Mouse (Mus musculus) midbrain, embryonic 11.5 days (tissue): ENCODE results near the gene Brca1. TPM values are rescaled to one million over a fixed set of nuclear protein-coding genes. Genes with fewer than 3 reads are reported as not detected.
A peak's percentile ranks its signal among the peaks of the same experiment; 100 is the strongest.
"Not testable (repeated sequence)": the region's sequence is repeated elsewhere in the genome, so short reads cannot be mapped to it uniquely, and the experiment has no call there.

Experiments
- ATAC-seq: fragments of 200-750 bp; cut with Nextera tagmentation; 2 replicates; pipeline ENCODE4 v1.8.0; 2017; ENCODE audit warnings: moderate TSS enrichment, moderate library complexity; ENCODE audit not compliant: low FRiP score
- DNase-seq: peaks from one replicate; pipeline ENCODE4 v3.0.0; 2015; ENCODE audit warnings: low spot score; ENCODE audit errors: missing footprints
- H3K27ac ChIP-seq: fragments of 300-500 bp; sonication (generic); 2 replicates; pipeline ENCODE4 v1.5.1; 2014; ENCODE audit warnings: low read depth, low read length
- H3K27me3 ChIP-seq: fragments of 300-500 bp; sonication (generic); 2 replicates; pipeline ENCODE4 v1.6.1; 2014; ENCODE audit warnings: mild to moderate bottlenecking, low read length, moderate library complexity, mixed read lengths; ENCODE audit not compliant: control insufficient read depth, insufficient read depth
- H3K36me3 ChIP-seq: fragments of 300-500 bp; sonication (generic); 2 replicates; pipeline ENCODE4 v1.6.1; 2014; ENCODE audit warnings: mild to moderate bottlenecking, low read length, moderate library complexity, mixed read lengths; ENCODE audit not compliant: control insufficient read depth, insufficient read depth
- H3K4me1 ChIP-seq: fragments of 300-500 bp; sonication (generic); 2 replicates; pipeline ENCODE4 v1.6.1; 2014; ENCODE audit warnings: low read length; ENCODE audit not compliant: control insufficient read depth, insufficient read depth
- H3K4me2 ChIP-seq: fragments of 300-500 bp; sonication (generic); 2 replicates; pipeline ENCODE4 v1.6.1; 2014; ENCODE audit warnings: mild to moderate bottlenecking, moderate library complexity
- H3K4me3 ChIP-seq: fragments of 300-500 bp; sonication (generic); 2 replicates; pipeline ENCODE4 v1.5.1; 2014; ENCODE audit warnings: low read depth, low read length
- H3K9ac ChIP-seq: fragments of 300-500 bp; sonication (generic); 2 replicates; pipeline ENCODE4 v1.6.1; 2014; ENCODE audit warnings: low read length
- H3K9me3 ChIP-seq: fragments of 300-500 bp; sonication (generic); 2 replicates; pipeline ENCODE4 v1.6.1; 2016; ENCODE audit warnings: low read length; ENCODE audit not compliant: control insufficient read depth
- WGBS: fragments of 180-500 bp; shearing (Covaris S2); extraction: QIAGEN DNeasy Blood & Tissue Kit; methylation state at CpG from one replicate; pipeline ENCODE4 v1.1.7; 2014; 5-methylcytosine and 5-hydroxymethylcytosine counted together
- polyA plus RNA-seq: library from polyadenylated mRNA; unstranded; fragments of >200 nt; fragmentation: Nextera tagmentation; extraction: Ambion mirVana; gene quantifications from 2 replicates; pipeline ENCODE4 v1.2.1, GENCODE M21; 2014

Gene Brca1
- polyA plus RNA-seq, 1 experiment from 2014 or later = 24.5 TPM

DNA sequence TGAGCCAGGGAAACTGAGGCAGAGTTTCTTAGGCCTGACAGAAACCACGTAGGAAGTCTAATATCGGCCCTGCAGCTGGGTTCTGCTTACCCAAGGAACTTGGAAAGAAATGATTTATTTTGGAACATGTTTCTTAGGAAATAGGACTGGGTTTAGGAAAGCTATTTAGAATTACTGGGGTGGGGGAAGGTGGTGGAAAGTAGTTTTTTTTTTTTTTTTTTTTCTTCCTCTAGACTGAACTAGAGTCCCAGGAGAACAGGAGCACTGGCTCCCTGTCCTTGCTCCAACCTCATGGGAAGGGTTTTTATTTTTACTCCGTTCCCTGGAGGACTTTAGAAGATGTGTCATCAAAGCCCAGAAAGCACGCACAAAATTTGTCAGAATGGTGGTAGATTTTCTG is 82.6 kb downstream of the Brca1 start:
- no peak for DNase-seq
- H3K9ac ChIP-seq = peak overlapping the region; percentile 84
- no peaks in the 10 kb centered on the region for H3K36me3 ChIP-seq
- WGBS = 75% methylated on average over 4 of the region's 4 CpGs
- H3K4me2 ChIP-seq = peak overlapping the region; percentile 83
- H3K27ac ChIP-seq = no peak overlapping the region
- H3K9me3 ChIP-seq = no peaks in the 10 kb centered on the region
- ATAC-seq = no peak
- peak overlapping the region; percentile 85 for H3K4me3 ChIP-seq
- H3K27me3 ChIP-seq = peaks cover 2% of the 10 kb centered on the region; the same call in 1 of the 2 replicates
- H3K4me1 ChIP-seq = peaks cover 37% of the 10 kb centered on the region

DNA sequence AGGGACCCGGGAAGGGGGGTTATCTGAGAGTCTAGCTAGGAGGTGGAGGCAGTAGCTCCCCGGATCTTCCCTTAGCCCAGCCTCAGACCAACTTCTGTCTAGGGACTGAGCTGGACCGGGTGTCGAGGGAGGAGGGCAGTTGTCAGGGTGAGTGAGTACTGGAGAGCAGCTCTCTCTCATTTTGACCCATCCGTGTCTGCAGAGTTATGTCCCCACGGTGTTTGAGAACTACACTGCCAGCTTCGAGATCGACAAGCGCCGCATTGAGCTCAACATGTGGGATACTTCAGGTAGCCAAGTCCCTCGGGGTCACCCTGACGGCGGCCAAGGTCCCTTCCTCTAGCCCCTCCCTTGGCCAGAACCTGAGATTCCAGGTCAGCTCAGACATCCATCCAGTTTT is 83.0 kb downstream of the Brca1 start:
- peak overlapping the region; percentile 84 for H3K9ac ChIP-seq
- WGBS = 5% methylated on average over 13 of the region's 13 CpGs
- H3K4me3 ChIP-seq = peak overlapping the region; percentile 85
- ATAC-seq (peak; percentile 10; the same call in 1 of the 2 replicates), DNase-seq (no peak)
- no peaks in the 10 kb centered on the region for H3K36me3 ChIP-seq
- no peaks in the 10 kb centered on the region for H3K9me3 ChIP-seq
- H3K4me2 ChIP-seq = peak overlapping the region; percentile 83
- peak overlapping the region; percentile 76; the same call in 1 of the 2 replicates for H3K27ac ChIP-seq
- peaks cover 2% of the 10 kb centered on the region; the same call in 1 of the 2 replicates for H3K27me3 ChIP-seq
- peaks cover 41% of the 10 kb centered on the region for H3K4me1 ChIP-seq

- Histone ChIP-seq H3K36me3 (no peaks in the 10 kb centered on the region), H3K27ac (peak overlapping the region; percentile 76), H3K9me3 (no peaks in the 10 kb centered on the region), H3K4me1 (peaks cover 45% of the 10 kb centered on the region), H3K4me2 (peak overlapping the region; percentile 83), H3K4me3 (peak overlapping the region; percentile 85), H3K9ac (peak overlapping the region; percentile 84), H3K27me3 (peaks cover 2% of the 10 kb centered on the region; the same call in 1 of the 2 replicates)
- peak; percentile 96 for DNase-seq
- WGBS = under 1% methylated on average over 29 of the region's 31 CpGs
- ATAC-seq = peak; percentile 55
Measured at GRCm38 (mm10) chr11:101468263-101468688, 83.5 kb downstream of the Brca1 start.

DNA sequence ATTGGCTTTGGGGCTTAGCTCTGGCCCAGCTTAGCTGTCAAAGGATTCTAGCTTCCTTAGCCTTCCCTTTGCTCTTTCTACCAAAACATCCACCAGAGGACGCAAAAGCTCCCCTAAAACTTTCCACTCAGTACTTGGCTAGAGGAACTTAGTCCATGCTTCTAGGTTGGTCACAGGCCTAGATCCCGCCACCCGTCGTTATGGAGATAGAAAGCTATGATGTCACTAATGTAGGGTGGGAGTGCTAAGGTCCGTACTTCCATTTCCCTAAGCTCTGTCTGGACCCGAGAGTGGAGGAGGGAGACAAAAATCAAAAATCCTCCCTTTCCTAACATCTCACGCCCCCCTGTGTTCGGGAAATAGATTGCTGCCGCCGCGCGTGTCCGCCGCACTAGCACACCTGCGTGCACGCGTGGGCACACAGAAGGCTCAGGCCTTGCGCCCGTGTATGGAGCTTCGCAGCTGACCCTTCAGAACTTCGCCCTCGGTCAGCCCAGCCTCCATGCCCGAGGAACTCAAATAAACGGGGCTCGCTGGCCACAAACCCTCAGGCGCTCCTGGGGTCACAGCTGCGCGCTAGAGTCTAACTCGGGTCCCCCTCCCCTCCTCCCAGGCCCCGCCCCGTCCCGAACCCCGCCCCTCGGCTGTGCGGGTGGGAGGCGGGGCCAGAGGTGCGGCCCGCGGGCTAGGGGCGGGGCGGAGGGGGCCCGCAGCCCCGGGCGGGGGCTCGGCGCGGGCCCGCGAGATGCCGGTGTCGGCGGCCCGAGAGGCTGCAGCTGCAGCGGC is 84.1 kb downstream of the Brca1 start:
- H3K36me3 ChIP-seq = no peaks in the 10 kb centered on the region
- under 1% methylated on average over 40 of the region's 54 CpGs for WGBS
- H3K4me2 ChIP-seq = peak overlapping the region; percentile 83
- H3K4me3 ChIP-seq = peak overlapping the region; percentile 85
- DNase-seq (peak; percentile 99), ATAC-seq (peak; percentile 76)
- H3K9me3 ChIP-seq = no peaks in the 10 kb centered on the region
- peak overlapping the region; percentile 76 for H3K27ac ChIP-seq
- peak overlapping the region; percentile 84 for H3K9ac ChIP-seq
- H3K27me3 ChIP-seq = peaks cover 2% of the 10 kb centered on the region; the same call in 1 of the 2 replicates
- H3K4me1 ChIP-seq = peaks cover 51% of the 10 kb centered on the region

DNA sequence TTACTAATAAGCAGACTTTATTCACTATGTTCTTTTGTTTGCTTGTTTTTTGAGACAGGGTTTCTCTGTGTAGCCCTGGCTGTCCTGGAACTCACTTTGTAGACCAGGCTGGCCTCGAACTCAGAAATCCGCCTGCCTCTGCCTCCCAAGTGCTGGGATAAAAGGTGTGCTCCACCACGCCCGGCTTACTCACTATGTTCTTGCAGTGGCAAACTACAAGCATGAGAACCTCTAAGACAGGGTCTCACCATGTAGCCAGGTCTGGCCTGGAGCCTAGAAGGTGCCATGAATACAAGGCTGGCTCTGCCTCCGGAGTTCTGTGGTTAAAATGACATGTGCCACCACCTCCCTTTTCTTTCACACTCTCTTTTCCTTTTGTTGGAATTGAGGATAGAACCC is 85.2 kb downstream of the Brca1 start:
- not testable (repeated sequence) for H3K9ac ChIP-seq, ATAC-seq

GRCm38 (mm10) chr11:101465869-101466551 is 85.7 kb downstream of the Brca1 start, which contains the start of gene Vat1:
Gene Vat1 (minus strand): TSS chr11:101466230.
- H3K9me3 ChIP-seq = no peaks in the 10 kb centered on the region
- peak within 1 kb of the TSS; percentile 95 for H3K4me2 ChIP-seq
- peaks cover 2% of the 10 kb centered on the region; the same call in 1 of the 2 replicates for H3K27me3 ChIP-seq
- H3K9ac ChIP-seq = peak within 1 kb of the TSS; percentile 75
- ATAC-seq (peak; percentile 50), DNase-seq (peak; percentile 94)
- peaks cover 59% of the 10 kb centered on the region for H3K4me1 ChIP-seq
- peak within 1 kb of the TSS; percentile 69 for H3K27ac ChIP-seq
- H3K4me3 ChIP-seq = peak within 1 kb of the TSS; percentile 73
- no peaks in the 10 kb centered on the region for H3K36me3 ChIP-seq
- 2% methylated on average over 60 of the region's 60 CpGs for WGBS

More for the DNA sequence above, 85.2 kb downstream of the Brca1 start:
- not testable (repeated sequence) for H3K9me3 ChIP-seq, H3K36me3 ChIP-seq, H3K27ac ChIP-seq, H3K27me3 ChIP-seq, DNase-seq
- H3K4me2 ChIP-seq = peak overlapping the region; percentile 95
- H3K4me1 ChIP-seq = peaks cover 59% of the 10 kb centered on the region
- H3K4me3 ChIP-seq = peak overlapping the region; percentile 73
- 54% methylated on average over 5 of the region's 5 CpGs for WGBS

DNA sequence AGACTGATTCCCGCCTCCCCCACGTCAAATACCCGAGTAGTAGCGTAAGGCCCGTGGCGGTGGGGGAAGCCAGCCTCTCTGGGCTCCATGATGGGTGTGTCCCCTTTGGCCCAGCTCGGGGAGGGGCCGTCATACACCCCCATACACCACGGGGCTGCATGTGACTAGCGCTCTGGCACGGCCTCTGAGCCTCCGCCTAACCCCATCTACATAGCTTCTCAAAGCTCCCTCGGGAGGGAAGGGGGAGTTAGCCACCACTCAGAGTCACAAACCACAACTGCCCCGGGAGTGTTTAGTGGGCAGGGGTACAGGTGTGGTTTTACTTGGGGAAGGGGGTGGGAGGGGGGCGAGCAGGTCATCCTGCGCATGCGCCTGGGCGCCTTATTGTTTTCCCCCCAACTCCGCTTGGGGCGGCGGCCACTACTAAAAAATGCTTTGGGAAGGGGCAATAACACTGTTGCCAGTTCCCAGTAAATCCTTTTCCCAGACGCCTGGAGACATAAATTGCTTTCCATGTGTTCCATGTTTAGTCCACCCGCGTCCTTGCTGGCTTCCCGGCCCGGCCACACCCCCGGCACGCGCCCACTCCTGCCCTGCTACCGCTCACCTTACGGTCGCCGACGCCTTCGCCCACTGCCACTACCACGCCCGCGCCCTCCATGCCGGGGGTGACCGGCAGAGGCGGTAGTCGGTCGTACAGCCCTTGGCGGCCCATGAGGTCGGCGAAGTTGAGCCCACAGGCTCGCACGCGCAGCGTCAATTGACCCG is 86.5 kb downstream of the Brca1 start:
- H3K36me3 ChIP-seq = no peaks in the 10 kb centered on the region; the same call in 1 of the 2 replicates
- peak overlapping the region; percentile 75 for H3K9ac ChIP-seq

DNA sequence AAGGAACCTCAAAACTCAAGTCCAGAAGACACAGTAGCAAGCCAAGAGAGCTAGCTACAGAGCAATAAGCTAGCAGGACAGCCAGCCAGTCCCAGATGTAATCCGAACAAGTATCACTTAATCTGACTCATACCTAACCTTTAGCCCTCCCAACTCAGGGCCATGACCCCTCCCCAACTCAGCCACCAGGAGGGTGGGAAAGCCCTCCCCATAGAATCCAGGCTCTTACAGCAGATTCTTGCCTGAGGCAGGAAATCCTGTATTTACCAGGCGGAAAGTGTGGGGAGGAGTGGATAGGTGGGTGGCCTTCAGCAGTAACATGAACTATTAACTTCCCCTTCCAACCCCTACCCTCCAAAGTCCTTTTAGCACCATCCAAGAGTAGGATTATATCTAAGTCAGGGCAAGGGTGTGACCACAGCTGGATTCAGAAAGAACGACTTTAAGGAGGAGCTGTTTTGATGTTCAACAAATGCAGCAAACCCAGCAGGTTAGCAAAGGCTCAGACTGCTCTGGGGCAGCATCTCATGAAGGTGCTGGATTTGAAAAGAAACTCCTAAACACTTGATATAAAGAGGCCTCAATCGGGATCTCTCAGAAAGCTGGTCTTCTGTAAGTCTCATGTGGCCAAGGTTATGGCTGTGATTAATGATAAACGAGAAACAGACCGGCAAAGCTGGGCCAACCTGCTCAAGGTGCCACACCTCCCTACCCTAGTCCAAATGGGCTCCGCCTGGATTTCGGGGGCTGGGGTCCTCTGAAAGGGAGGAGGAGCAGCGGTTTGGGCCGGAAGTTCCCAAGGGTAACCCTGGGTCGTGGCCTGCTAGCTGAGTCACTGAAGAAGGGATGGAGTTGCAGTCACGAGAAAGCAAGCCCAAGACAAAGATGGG is 87.3 kb downstream of the Brca1 start, which contains the start of gene Rnd2:
Gene Rnd2, plus strand, starts transcription at position 789 of the 890 bp plus-strand sequence.
- WGBS = 14% methylated on average over 12 of the region's 12 CpGs
- H3K4me1 ChIP-seq = peaks cover 50% of the 10 kb centered on the region

More for the DNA sequence above, 86.5 kb downstream of the Brca1 start:
- under 1% methylated on average over 51 of the region's 51 CpGs for WGBS
- ATAC-seq (peak; percentile 20; the same call in 1 of the 2 replicates), DNase-seq (peak; percentile 94)
- peaks cover 2% of the 10 kb centered on the region; the same call in 1 of the 2 replicates for H3K27me3 ChIP-seq
- peak overlapping the region; percentile 95 for H3K4me2 ChIP-seq
- H3K4me1 ChIP-seq = peaks cover 55% of the 10 kb centered on the region
- H3K27ac ChIP-seq = peak overlapping the region; percentile 69
- peak overlapping the region; percentile 73 for H3K4me3 ChIP-seq
- no peaks in the 10 kb centered on the region for H3K9me3 ChIP-seq

More for the DNA sequence above, 87.3 kb downstream of the Brca1 start, which contains the start of gene Rnd2:
- Histone ChIP-seq H3K4me3 (peak within 1 kb of the TSS; percentile 73), H3K4me2 (peak within 1 kb of the TSS; percentile 95), H3K36me3 (no peaks in the 10 kb centered on the region; the same call in 1 of the 2 replicates), H3K9me3 (no peaks in the 10 kb centered on the region), H3K9ac (peak within 1 kb of the TSS; percentile 75), H3K27me3 (peaks cover 2% of the 10 kb centered on the region; the same call in 1 of the 2 replicates), H3K27ac (peak within 1 kb of the TSS; percentile 69)
- DNase-seq (no peak), ATAC-seq (no peak)
